Mouse (Mus musculus) forebrain, postnatal 0 days (tissue): Measurements from ENCODE around the gene Olfr1286. TPM values are rescaled to one million over a fixed set of nuclear protein-coding genes. Genes with fewer than 3 reads are reported as not detected.

Experiments used
- ATAC-seq: fragments of 200-750 bp; cut with Nextera tagmentation; 2 replicates; pipeline ENCODE4 v1.8.0; 2017; ENCODE audit warnings: mild to moderate bottlenecking, moderate library complexity
- DNase-seq: peaks from one replicate; pipeline ENCODE4 v3.0.0-alpha.2; 2015
- H3K27ac ChIP-seq: fragments of 300-500 bp; sonication (generic); 2 replicates; pipeline ENCODE4 v1.5.1; 2014; ENCODE audit warnings: low read depth, mild to moderate bottlenecking, antibody characterized with exemption, low read length, moderate library complexity, mixed read lengths
- H3K27me3 ChIP-seq: fragments of 300-500 bp; sonication (generic); 2 replicates; pipeline ENCODE4 v1.6.1; 2014; ENCODE audit warnings: mild to moderate bottlenecking, low read length, mixed read lengths; ENCODE audit not compliant: insufficient read depth
- H3K36me3 ChIP-seq: fragments of 300-500 bp; sonication (generic); 2 replicates; pipeline ENCODE4 v1.6.1; 2014; ENCODE audit warnings: mild to moderate bottlenecking, moderate library complexity; ENCODE audit not compliant: insufficient read depth
- H3K4me1 ChIP-seq: fragments of 300-500 bp; sonication (generic); 2 replicates; pipeline ENCODE4 v1.6.1; 2014; ENCODE audit warnings: antibody characterized with exemption; ENCODE audit not compliant: insufficient read depth
- H3K4me2 ChIP-seq: fragments of 300-500 bp; sonication (generic); 2 replicates; pipeline ENCODE4 v1.6.1; 2014; ENCODE audit warnings: low read depth, mild to moderate bottlenecking, moderate library complexity
- H3K4me3 ChIP-seq: fragments of 300-500 bp; sonication (generic); 2 replicates; pipeline ENCODE4 v1.5.1; 2014; ENCODE audit warnings: low read depth, low read length, mixed read lengths
- H3K9ac ChIP-seq: fragments of 300-500 bp; sonication (generic); 2 replicates; pipeline ENCODE4 v1.6.1; 2014; ENCODE audit warnings: mild to moderate bottlenecking
- H3K9me3 ChIP-seq: fragments of 300-500 bp; sonication (generic); 2 replicates; pipeline ENCODE4 v1.6.1; 2016; ENCODE audit warnings: low read length
- CTCF ChIP-seq: sonication (generic); IDR thresholded peaks from 2 replicates; pipeline ENCODE4 v1.5.1; 2016; ENCODE audit warnings: antibody characterized with exemption, control low read depth, low read depth
- WGBS: fragments of 180-500 bp; shearing (Covaris S2); extraction: QIAGEN DNeasy Blood & Tissue Kit; methylation state at CpG from one replicate; pipeline ENCODE4 v1.1.7; 2014; 5-methylcytosine and 5-hydroxymethylcytosine counted together
- polyA plus RNA-seq: library from polyadenylated mRNA; unstranded; fragments of >200 nt; fragmentation: Nextera tagmentation; extraction: Ambion mirVana; gene quantifications from 2 replicates; pipeline ENCODE4 v1.2.1, GENCODE M21; 2015
- total RNA-seq: library from RNA; depleted of rRNA; stranded (reverse); fragments of >200 nt; gene quantifications from 2 replicates; pipeline ENCODE4 v1.2.3, GENCODE M21; 2014; rRNA removed

Gene Olfr1286
- total RNA-seq (not detected in 2 replicates), polyA plus RNA-seq (not detected in 2 replicates)

GRCm38 (mm10) chr2:111422931-111423330 lies at the start of gene Olfr1286:
Olfr1286 (minus strand) TSS chr2:111423115.
- no peak for TF ChIP-seq CTCF
- Histone ChIP-seq H3K27me3 (no peaks in the 10 kb centered on the region), H3K9ac (no peak within 1 kb of the TSS), H3K27ac (no peak within 1 kb of the TSS), H3K9me3 (no peaks in the 10 kb centered on the region), H3K4me1 (no peaks in the 10 kb centered on the region), H3K36me3 (no peaks in the 10 kb centered on the region), H3K4me2 (no peak within 1 kb of the TSS), H3K4me3 (no peak within 1 kb of the TSS)
- WGBS, result 60% methylated on average over 1 of the region's 1 CpGs
- DNase-seq, result no peak
- no peak for ATAC-seq

DNA sequence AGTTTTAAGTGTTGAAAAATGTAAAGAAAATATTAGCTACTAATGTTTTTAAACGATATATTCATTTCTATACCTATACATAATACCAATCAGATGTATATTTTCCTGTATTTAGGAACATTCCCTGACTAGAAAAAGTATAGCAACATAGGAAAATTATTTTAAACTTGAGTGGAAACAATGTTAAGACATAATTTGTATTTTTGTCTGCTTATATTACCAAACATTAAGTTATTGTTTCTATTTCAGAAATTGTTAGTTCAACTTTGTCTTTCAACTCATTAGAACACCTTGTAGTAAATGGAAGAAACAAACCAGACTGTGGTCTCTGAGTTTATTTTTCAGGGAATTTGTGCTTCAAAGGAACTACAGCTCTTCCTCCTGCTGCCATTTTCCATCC lies 25.9 kb upstream of the Olfr1286 start, which contains the start of gene Olfr1287:
Olfr1287 (plus strand) TSS at position 301 of the 400 bp plus-strand sequence.
- H3K4me1 ChIP-seq, result no peaks in the 10 kb centered on the region
- H3K27me3 ChIP-seq, result no peaks in the 10 kb centered on the region
- H3K27ac ChIP-seq, result no peak within 1 kb of the TSS
- H3K36me3 ChIP-seq, result no peaks in the 10 kb centered on the region
- H3K9me3 ChIP-seq, result no peaks in the 10 kb centered on the region
- DNase-seq (no peak), ATAC-seq (no peak)
- 77% methylated on average over 1 of the region's 1 CpGs for WGBS
- H3K9ac ChIP-seq, result no peak within 1 kb of the TSS
- no peak within 1 kb of the TSS for H3K4me2 ChIP-seq
- no peak within 1 kb of the TSS for H3K4me3 ChIP-seq
- no peak for TF ChIP-seq CTCF

GRCm38 (mm10) chr2:111375222-111375621 lies 47.7 kb downstream of the Olfr1286 start, which contains the start of gene Olfr1284:
Olfr1284 (plus strand) TSS chr2:111375522.
- WGBS, result 89% methylated on average over 1 of the region's 1 CpGs
- Histone ChIP-seq H3K9me3 (no peaks in the 10 kb centered on the region), H3K9ac (no peak within 1 kb of the TSS), H3K4me1 (no peaks in the 10 kb centered on the region), H3K27me3 (no peaks in the 10 kb centered on the region), H3K27ac (no peak within 1 kb of the TSS), H3K4me3 (no peak within 1 kb of the TSS), H3K4me2 (no peak within 1 kb of the TSS), H3K36me3 (no peaks in the 10 kb centered on the region)
- ATAC-seq (no peak), DNase-seq (no peak)
- TF ChIP-seq CTCF, result no peak

Other genes starting within 250 kb of the Olfr1286 start
- not detected in 2 replicates for gene 4930430A15Rik, start 193.5 kb downstream of the Olfr1286 start, total RNA-seq
- not detected in 2 replicates for gene 4930430A15Rik, start 193.5 kb downstream of the Olfr1286 start, polyA plus RNA-seq
- not detected in 2 replicates for gene Olfr1275, start 187.8 kb downstream of the Olfr1286 start, total RNA-seq
- not detected in 2 replicates for gene Olfr1275, start 187.8 kb downstream of the Olfr1286 start, polyA plus RNA-seq
- not detected in 2 replicates for gene Olfr1276, start 168.6 kb downstream of the Olfr1286 start, total RNA-seq
- not detected in 2 replicates for gene Olfr1276, start 168.6 kb downstream of the Olfr1286 start, polyA plus RNA-seq
- gene Olfr1277, start 149.0 kb downstream of the Olfr1286 start, total RNA-seq, result not detected in 2 replicates
- gene Olfr1277, start 149.0 kb downstream of the Olfr1286 start, polyA plus RNA-seq, result not detected in 2 replicates
- not detected in 2 replicates for gene Olfr1278, start 133.0 kb downstream of the Olfr1286 start, total RNA-seq
- gene Olfr1278, start 133.0 kb downstream of the Olfr1286 start, polyA plus RNA-seq, result not detected in 2 replicates
- gene Olfr1279, start 122.5 kb downstream of the Olfr1286 start, total RNA-seq, result not detected in 2 replicates
- not detected in 2 replicates for gene Olfr1279, start 122.5 kb downstream of the Olfr1286 start, polyA plus RNA-seq
- not detected in 2 replicates for gene Olfr1280, start 109.1 kb downstream of the Olfr1286 start, total RNA-seq
- not detected in 2 replicates for gene Olfr1280, start 109.1 kb downstream of the Olfr1286 start, polyA plus RNA-seq
- not detected in 2 replicates for gene Olfr1281, start 96.6 kb downstream of the Olfr1286 start, total RNA-seq
- not detected in 2 replicates for gene Olfr1281, start 96.6 kb downstream of the Olfr1286 start, polyA plus RNA-seq
- not detected in 2 replicates for gene Olfr1282, start 87.0 kb downstream of the Olfr1286 start, total RNA-seq
- not detected in 2 replicates for gene Olfr1282, start 87.0 kb downstream of the Olfr1286 start, polyA plus RNA-seq
- gene Olfr1283, start 56.3 kb downstream of the Olfr1286 start, total RNA-seq, result not detected in 2 replicates
- gene Olfr1283, start 56.3 kb downstream of the Olfr1286 start, polyA plus RNA-seq, result not detected in 2 replicates
- gene Olfr1284, start 47.6 kb downstream of the Olfr1286 start, total RNA-seq, result not detected in 2 replicates
- not detected in 2 replicates for gene Olfr1284, start 47.6 kb downstream of the Olfr1286 start, polyA plus RNA-seq
- gene Olfr1287, start 26.0 kb upstream of the Olfr1286 start, total RNA-seq, result not detected in 2 replicates
- gene Olfr1287, start 26.0 kb upstream of the Olfr1286 start, polyA plus RNA-seq, result not detected in 2 replicates
- gene Olfr1288, start 51.0 kb upstream of the Olfr1286 start, total RNA-seq, result not detected in 2 replicates
- gene Olfr1288, start 51.0 kb upstream of the Olfr1286 start, polyA plus RNA-seq, result not detected in 2 replicates
- not detected in 2 replicates for gene Olfr1289, start 57.7 kb upstream of the Olfr1286 start, total RNA-seq
- gene Olfr1289, start 57.7 kb upstream of the Olfr1286 start, polyA plus RNA-seq, result not detected in 2 replicates
- gene Olfr1290, start 70.7 kb upstream of the Olfr1286 start, total RNA-seq, result not detected in 2 replicates
- gene Olfr1290, start 70.7 kb upstream of the Olfr1286 start, polyA plus RNA-seq, result not detected in 2 replicates
- not detected in 2 replicates for gene Olfr1291-ps1, start 74.1 kb upstream of the Olfr1286 start, total RNA-seq
- not detected in 2 replicates for gene Olfr1291-ps1, start 74.1 kb upstream of the Olfr1286 start, polyA plus RNA-seq
- not detected in 2 replicates for gene Olfr1293-ps, start 102.1 kb upstream of the Olfr1286 start, total RNA-seq
- not detected in 2 replicates for gene Olfr1293-ps, start 102.1 kb upstream of the Olfr1286 start, polyA plus RNA-seq
- gene Olfr1294, start 117.2 kb upstream of the Olfr1286 start, total RNA-seq, result not detected in 2 replicates
- not detected in 2 replicates for gene Olfr1294, start 117.2 kb upstream of the Olfr1286 start, polyA plus RNA-seq
- gene Olfr1295, start 146.6 kb upstream of the Olfr1286 start, total RNA-seq, result not detected in 2 replicates
- not detected in 2 replicates for gene Olfr1295, start 146.6 kb upstream of the Olfr1286 start, polyA plus RNA-seq
- gene Olfr1297, start 203.4 kb upstream of the Olfr1286 start, total RNA-seq, result not detected in 2 replicates
- not detected in 2 replicates for gene Olfr1297, start 203.4 kb upstream of the Olfr1286 start, polyA plus RNA-seq
- not detected in 2 replicates for gene Olfr1298, start 226.1 kb upstream of the Olfr1286 start, total RNA-seq
- gene Olfr1298, start 226.1 kb upstream of the Olfr1286 start, polyA plus RNA-seq, result not detected in 2 replicates
- not detected in 2 replicates for gene Olfr1299, start 238.3 kb upstream of the Olfr1286 start, total RNA-seq
- gene Olfr1299, start 238.3 kb upstream of the Olfr1286 start, polyA plus RNA-seq, result not detected in 2 replicates